Mouse (Mus musculus): ENCODE data around the gene Ltbp1.

The Ltbp1 gene

DNA sequence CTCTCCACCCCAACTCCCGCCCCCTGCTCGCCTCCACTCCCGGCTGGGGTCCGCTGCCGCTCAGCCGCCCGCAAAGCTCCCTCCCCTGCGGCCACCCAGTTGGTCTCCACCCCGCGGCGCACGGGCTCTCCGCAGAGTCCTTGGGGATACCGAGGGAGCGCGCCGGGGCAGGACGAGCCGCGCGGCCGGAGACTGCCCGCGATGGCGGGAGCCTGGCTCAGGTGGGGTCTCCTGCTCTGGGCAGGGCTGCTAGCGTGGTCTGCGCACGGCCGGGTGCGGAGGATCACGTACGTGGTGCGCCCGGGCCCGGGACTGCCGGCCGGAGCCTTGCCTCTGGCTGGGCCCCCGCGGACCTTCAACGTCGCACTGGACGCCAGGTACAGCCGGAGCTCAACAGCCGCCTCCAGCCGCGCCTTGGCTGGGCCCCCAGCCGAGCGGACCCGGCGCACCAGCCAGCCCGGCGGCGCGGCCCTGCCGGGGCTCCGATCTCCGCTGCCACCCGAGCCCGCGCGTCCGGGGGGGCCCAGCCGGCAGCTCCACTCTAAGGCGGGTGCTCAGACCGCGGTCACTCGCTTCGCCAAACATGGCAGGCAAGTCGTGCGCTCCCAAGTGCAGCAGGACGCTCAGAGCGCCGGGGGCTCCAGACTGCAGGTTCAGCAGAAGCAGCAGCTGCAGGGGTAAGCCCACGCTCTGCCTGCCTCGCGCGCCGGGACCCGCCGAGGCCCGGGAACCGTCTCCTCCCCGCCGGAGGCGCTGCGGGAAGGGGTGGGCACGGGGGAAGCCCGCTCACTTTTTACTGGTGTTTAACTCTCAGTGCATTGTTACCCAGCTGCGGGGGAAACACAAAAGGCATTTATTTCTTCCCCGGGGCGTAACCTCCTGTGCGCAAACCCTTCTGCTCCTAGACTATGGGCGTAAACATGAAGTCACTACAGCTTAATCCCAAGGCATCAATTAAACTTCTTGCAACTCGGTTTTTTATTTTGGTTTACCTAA is 615 bp downstream of the Ltbp1 start:
- peak; percentile 66 for DNase-seq (ENCODE audit: low spot score)

DNA sequence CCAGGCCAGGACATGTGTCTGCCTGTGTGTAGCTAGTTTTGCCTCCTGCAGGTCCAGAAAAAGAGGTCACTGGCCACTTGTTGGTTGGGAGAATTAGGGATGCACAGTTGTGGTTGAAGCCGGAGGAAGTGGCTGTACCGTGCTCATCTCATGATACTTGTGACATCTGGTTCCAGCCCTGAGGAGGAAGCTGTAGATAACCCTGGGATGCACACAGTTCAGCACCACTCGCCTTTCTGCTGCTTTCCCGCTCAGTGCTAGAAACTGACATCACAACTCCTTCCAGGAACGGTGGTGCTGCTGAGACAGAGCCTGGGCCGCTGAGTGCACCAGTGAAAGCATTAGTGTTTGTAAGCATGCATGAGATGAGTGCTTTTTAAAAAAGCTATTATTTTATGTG is 5.6 kb downstream of the Ltbp1 start:
- no peak for DNase-seq (ENCODE audit: low spot score)

- no peak for DNase-seq (ENCODE audit: low spot score)
Observed at GRCm38 (mm10) chr17:75013211-75013610, 7.8 kb downstream of the Ltbp1 start.

DNA sequence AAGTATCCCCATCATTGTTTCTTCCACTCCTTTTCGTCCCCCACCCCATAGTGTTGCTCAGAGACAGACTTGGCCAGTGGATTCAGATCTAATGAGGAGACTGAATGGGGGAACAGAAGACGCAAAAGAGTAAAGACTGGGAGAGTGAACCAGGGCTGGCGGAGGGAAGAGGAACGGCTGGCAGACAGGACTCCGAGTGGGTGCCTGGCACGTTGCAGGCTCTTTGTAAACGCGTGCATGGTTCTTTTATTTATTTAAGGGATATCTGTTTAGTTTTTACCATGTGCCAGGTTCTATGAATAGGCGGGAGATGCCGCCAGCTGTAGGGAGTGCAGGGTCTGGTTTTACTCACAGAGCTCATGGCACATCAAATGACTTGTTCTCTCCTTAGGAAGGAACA is 8.5 kb downstream of the Ltbp1 start:
- DNase-seq (ENCODE audit: low spot score) = no peak

DNA sequence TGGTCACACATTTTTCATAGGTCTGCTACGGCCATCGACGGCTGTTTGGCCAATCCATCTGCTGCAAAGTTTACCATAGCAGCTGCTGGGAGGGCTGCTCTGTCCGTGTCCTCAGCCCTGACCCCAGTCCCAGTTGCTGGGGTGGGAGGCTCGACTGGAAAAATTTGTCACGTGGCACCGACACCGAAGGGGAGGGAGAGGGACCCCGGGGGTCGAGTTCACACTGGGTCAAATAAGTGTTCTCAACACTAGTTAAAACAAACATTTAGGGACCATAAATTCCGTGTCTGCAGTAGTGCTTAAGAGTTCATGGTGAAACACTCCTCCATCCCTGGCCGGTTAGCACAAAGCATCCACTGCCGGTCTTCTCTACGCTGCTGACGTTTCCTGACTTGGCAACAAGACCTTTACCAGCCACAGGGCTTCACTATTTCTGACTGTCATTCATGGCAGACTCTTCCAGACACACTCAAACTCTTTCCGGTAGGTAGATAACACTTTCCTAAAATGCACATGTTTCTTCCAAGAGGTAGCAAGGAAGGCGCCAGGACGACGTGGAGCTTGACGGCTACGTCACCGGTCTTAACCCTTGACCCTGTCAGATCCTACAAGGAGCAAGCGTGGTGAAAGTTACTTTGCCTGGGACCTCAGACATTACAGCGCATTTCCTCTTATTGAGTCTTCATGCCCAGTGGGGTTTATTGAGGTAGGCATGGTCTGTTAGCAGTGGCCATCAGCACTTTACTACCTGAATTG is 9.4 kb downstream of the Ltbp1 start:
- DNase-seq (ENCODE audit: low spot score) = peak; percentile 68

GRCm38 (mm10) chr17:75015546-75015945 is 10.2 kb downstream of the Ltbp1 start:
- no peak for DNase-seq (ENCODE audit: low spot score)

GRCm38 (mm10) chr17:75017423-75017822 is 12.1 kb downstream of the Ltbp1 start:
- DNase-seq (ENCODE audit: low spot score) = peak; percentile 37

DNA sequence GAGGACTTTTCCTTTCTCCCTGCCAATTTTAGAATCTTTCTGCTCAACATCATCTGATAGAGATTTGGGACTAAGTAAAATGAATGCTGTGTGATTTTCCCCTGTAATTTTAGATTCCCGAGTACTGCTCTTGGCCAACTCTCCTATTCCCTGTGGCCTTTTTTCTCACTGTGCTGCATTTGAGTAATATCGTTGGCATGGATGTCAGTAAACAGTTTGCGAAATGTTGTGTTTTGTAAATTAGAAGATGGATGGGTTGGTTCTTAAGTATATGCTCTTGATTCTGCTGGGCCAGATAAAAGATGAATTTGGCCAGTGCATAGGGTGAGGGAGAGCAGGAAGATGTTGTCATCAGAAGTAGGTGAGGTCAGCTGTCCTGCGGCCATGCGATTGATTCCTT is 12.8 kb downstream of the Ltbp1 start:
- no peak for DNase-seq (ENCODE audit: low spot score)

DNA sequence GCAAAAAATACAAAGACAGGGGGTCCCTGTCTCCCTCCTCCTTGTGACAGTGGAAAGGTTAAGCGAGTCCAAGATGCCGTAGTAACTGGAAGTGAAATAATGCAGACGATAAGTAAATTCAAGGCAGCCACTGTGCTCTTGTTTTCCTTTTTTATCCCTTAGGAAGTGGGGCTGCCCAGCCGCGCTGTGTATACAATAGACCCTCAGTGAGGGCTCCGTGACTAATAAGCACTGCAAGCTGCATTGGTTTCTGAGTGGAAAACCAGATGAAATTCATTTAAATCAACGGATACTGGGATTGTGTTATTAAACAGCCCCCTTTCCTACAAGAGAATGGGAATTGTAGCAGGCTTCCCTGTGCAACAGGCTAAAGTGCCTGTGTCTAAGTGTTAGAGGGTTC is 14.7 kb downstream of the Ltbp1 start:
- DNase-seq (ENCODE audit: low spot score) = peak; percentile 43

GRCm38 (mm10) chr17:75020619-75021018 is 15.3 kb downstream of the Ltbp1 start:
- DNase-seq (ENCODE audit: low spot score) = no peak

GRCm38 (mm10) chr17:75027358-75028131 is 22.2 kb downstream of the Ltbp1 start:
- DNase-seq (ENCODE audit: low spot score) = no peak

DNA sequence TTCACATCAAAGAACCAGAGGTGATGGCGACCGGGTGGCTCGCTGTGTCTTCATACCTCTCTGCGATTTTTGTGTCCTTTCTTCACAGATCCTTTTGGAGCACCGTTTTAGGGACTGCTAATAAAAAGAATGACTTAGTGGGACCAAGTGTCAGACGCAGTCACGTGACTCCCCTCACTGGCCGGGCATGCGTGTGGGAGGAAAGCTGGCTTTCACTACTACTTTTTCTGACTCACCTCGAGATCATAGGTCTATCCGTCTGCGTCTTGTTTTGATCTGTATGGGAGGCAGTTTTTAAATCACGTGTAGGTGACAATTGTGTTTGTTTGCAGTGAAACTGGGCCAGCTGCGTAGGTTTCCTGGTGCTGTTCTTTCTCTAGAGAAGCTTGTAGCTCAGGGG is 28.0 kb downstream of the Ltbp1 start:
- no peak for DNase-seq (ENCODE audit: low spot score)

DNA sequence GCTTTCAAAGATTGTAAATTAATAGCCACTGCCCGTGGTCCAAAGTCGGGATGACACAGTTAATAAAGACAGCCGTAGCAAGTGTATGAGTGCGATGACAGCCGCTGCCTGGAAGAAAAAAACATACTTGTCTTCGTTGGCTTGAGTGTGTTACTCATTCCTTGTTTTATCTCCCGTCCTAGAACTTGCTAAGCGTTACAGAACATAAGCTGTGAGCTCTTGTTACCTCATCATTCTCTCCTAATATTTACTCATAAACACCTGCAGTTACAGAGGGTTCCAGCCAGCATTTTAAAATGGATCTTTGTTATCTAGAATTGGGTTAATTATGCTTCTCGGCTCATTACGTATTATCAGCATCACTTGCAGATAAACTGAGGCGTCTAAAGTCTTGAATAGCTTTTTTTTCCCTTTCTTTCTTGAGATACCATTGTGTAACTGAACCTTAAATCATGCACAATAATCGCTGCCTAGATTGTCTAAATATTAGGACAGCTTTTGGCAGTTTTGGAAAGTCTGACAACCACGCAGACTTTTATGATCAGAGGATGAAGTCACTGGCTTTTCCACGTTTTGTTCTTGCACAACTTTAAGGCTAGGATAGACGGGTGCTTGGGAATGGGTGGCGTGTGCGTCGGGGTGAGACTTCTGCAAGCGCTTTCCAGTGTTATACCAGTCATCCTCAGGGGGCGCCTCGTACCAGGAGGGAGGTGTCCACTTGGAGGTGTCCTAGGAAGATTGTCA is 28.7 kb downstream of the Ltbp1 start:
- DNase-seq (ENCODE audit: low spot score) = no peak

- no peak for DNase-seq (ENCODE audit: low spot score)
Observed at GRCm38 (mm10) chr17:75036881-75037280, 31.5 kb downstream of the Ltbp1 start.

DNA sequence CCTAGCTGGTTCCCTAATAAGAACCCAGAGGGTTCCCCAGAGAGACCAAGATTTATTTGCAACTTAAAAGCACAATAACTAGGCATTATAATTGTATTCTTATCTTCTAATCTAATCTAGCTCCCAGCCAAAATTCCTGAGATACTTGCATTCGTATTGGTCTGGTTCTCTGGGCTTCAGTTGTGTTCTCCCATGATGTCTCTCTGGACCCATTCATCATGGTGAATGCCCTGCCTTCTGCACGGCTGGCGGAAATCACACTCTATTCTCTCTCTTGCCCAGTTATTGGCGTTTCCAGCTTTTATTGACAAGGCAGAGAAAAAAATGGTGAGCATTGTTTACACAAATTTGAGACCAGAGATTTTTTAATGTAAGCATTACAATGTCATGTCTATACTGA is 33.6 kb downstream of the Ltbp1 start:
- no peak for DNase-seq (ENCODE audit: low spot score)

GRCm38 (mm10) chr17:75049366-75049969 is 44.1 kb downstream of the Ltbp1 start:
- DNase-seq (ENCODE audit: low spot score) = no peak

DNA sequence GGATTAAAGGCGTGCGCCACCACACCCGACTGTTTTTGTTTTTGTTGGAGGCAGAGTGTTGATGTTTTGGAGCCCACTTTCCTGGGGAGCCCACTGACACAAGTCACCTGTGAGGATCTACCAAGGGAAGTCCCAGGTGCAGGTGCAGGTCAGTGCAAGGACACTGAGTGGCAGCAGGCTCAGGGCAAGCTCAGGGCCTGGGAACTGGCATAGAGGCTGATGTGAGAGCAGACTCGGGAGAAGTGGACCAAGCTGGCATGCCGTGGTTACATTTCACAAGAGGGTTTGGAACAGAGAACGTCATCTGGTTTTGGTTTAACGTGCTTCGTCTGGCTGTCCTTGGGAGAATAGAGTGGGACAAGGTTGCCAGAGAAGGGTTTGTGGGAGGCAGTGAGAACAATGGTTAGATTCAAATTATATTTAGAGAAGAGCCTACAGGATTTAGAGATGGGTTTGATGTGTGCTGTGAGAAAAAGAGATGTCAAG is 46.1 kb downstream of the Ltbp1 start:
- DNase-seq (ENCODE audit: low spot score) = no peak

DNA sequence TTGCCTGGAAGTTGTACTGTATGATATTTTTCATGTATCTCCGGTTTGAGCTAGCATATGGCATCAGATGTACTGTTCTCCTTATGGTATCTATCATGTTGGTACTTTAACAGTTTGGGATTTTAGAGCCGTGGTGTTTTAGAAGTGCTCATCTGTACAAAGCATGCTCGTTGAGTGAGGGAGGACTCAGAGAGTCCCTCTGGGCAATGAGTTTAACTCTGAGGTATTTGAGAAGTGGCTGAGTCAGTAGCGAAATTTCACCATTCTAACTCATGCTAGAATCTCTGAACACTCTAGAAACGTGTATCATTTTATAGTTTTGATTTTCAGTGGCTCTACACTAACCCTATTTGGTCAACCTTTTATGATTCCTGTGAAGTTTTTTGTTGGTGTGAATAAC is 49.9 kb downstream of the Ltbp1 start:
- DNase-seq (ENCODE audit: low spot score) = no peak

GRCm38 (mm10) chr17:75055961-75056360 is 50.6 kb downstream of the Ltbp1 start:
- DNase-seq (ENCODE audit: low spot score) = no peak

GRCm38 (mm10) chr17:75056631-75057030 is 51.3 kb downstream of the Ltbp1 start:
- DNase-seq (ENCODE audit: low spot score) = peak; percentile 50

GRCm38 (mm10) chr17:75066340-75066739 is 61.0 kb downstream of the Ltbp1 start:
- DNase-seq (ENCODE audit: low spot score) = no peak
